Mouse (Mus musculus): Measurements from ENCODE around the gene Myt1l. TPM values are rescaled to one million over a fixed set of nuclear protein-coding genes. Genes with fewer than 3 reads are reported as not detected.

The Myt1l gene
- polyA plus RNA-seq, 1 experiment, result not detected

DNA sequence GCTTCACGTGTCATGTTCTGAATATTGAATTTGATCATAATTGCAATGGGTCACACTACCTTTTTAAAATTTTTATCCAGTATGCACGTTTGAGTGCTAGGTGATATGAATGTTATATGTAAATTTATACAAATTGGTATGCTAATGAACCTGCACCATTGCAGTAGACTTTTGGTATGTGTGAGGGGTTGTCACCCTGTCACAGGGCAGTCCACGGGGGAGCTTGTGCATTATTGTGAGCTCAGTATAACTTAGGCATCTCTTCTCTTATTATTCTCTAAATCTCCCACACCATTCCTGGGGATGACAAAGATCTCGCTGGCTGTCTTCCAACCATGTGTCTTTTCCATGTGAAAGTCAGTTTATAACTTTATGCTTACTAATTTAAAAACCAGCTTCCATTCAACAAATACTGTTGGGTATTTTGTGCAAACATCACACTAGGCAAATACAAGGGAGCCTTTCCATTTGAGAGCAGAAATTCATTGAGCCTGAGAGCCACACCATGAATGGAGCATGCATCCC, 222.5 kb downstream of the Myt1l start:
- H3K36me3 ChIP-seq (ENCODE audit: control insufficient read depth, insufficient read depth, low read length), result no peaks in the 10 kb centered on the region
- no peak overlapping the region for H3K27ac ChIP-seq (ENCODE audit: insufficient read depth, low read depth, low read length)
- no peak overlapping the region for H3K4me3 ChIP-seq (ENCODE audit: insufficient read depth, low read depth, low read length)
- no peak for DNase-seq
- H3K27me3 ChIP-seq (replicated peaks; ENCODE audit: control insufficient read depth, insufficient read depth, low read length), result no peaks in the 10 kb centered on the region
- no peaks in the 10 kb centered on the region for H3K4me1 ChIP-seq (ENCODE audit: control insufficient read depth, insufficient read depth, low read length)
- WGBS, result 81% methylated on average over 4 of the region's 4 CpGs
- no peak for TF ChIP-seq CTCF (conservative IDR thresholded peaks at IDR 0.05; ENCODE audit: insufficient read depth, insufficient read length, low read depth, low read length)
- TF ChIP-seq POLR2A (IDR thresholded peaks at IDR 0.05; ENCODE audit: low read depth, low read length), result no peak

DNA sequence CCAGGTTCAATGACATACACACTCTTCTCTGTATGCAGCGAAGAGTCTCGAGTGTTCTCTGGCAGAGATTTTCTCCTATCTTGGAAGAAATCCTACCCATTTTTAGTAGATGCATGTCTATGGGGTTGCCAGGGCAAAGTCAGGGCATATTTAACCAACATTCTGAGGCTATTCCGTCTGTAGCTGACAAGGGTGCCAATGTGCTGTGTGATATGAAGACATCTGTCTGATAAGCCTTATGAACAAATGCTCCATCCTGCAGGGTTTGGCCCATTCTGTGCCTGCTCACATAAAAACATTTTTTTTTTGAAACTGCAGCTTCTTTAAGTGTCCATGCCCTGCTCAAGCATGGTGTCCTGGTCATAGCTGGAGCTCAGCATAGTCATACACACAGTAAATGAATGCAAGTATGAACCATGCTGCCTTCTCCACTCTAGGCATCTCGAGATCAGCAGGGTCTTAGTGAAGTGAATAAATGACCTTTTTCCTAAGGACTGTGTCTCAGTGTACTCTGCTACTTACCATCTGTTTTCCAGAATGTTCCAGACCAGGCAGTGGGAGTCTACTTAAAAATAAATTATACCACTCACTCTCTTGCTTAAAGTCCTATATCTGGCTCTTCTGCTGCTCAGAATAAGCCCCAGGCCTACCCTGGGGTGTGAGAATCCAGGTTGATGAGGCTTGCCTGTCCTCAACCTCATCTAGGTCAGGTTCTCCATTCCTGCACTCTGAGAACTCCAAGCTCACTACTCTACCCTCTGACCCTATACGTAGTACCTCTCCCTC, 227.1 kb downstream of the Myt1l start:
- Histone ChIP-seq H3K4me3 (ENCODE audit: insufficient read depth, low read depth, low read length) (no peak overlapping the region), H3K4me1 (ENCODE audit: control insufficient read depth, insufficient read depth, low read length) (no peaks in the 10 kb centered on the region), H3K27ac (ENCODE audit: insufficient read depth, low read depth, low read length) (no peak overlapping the region), H3K27me3 (replicated peaks; ENCODE audit: control insufficient read depth, insufficient read depth, low read length) (no peaks in the 10 kb centered on the region), H3K36me3 (ENCODE audit: control insufficient read depth, insufficient read depth, low read length) (no peaks in the 10 kb centered on the region)
- WGBS, result 80% methylated on average over 5 of the region's 5 CpGs
- no peak for TF ChIP-seq POLR2A (IDR thresholded peaks at IDR 0.05; ENCODE audit: low read depth, low read length)
- no peak for TF ChIP-seq CTCF (conservative IDR thresholded peaks at IDR 0.05; ENCODE audit: insufficient read depth, insufficient read length, low read depth, low read length)
- no peak for DNase-seq

DNA sequence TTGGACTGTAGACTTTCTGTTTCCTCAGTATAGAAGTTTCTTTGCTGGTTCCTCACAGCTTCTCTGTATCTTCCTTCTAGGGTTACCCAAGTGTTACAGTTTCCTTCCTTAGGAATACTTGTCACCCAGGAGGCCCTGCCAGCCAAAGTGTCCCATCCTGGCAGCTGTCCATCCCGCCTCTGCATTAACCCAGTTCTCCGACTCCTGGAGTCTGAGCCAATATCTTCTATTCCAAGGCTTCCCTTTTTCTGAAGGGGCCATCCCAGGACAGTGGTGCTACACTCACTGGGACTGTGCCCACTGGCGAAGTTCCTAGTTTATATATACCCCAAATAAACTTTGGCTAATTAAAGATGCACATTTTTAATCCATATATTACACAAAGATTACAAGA, 227.7 kb downstream of the Myt1l start:
- Histone ChIP-seq H3K4me1 (ENCODE audit: control insufficient read depth, insufficient read depth, low read length) (no peaks in the 10 kb centered on the region), H3K4me3 (ENCODE audit: insufficient read depth, low read depth, low read length) (no peak overlapping the region), H3K36me3 (ENCODE audit: control insufficient read depth, insufficient read depth, low read length) (no peaks in the 10 kb centered on the region), H3K27me3 (replicated peaks; ENCODE audit: control insufficient read depth, insufficient read depth, low read length) (no peaks in the 10 kb centered on the region), H3K27ac (ENCODE audit: insufficient read depth, low read depth, low read length) (no peak overlapping the region)
- TF ChIP-seq POLR2A (IDR thresholded peaks at IDR 0.05; ENCODE audit: low read depth, low read length), result no peak
- no peak for TF ChIP-seq CTCF (conservative IDR thresholded peaks at IDR 0.05; ENCODE audit: insufficient read depth, insufficient read length, low read depth, low read length)
- 82% methylated on average over 3 of the region's 3 CpGs for WGBS
- DNase-seq, result no peak

DNA sequence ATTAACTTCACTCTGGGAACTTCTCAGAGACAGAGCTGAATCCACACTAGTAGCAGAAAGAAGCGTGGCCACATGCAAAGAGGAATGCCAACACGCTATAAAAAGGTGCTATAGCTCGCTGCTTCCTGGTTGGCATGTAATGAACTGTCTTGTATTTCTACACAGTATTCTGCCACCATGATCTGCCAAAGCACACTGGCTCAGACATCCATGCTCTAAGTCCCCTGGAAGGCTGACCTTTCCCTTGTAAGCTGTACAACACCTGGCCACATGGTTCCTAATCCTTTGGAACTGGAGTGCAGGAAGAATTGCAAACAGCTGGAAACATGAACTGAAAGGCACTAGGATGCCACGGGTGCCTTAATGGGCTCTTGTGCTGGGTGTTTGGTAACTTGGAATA, 232.4 kb downstream of the Myt1l start:
- no peak overlapping the region for H3K27ac ChIP-seq (ENCODE audit: insufficient read depth, low read depth, low read length)
- DNase-seq, result no peak

DNA sequence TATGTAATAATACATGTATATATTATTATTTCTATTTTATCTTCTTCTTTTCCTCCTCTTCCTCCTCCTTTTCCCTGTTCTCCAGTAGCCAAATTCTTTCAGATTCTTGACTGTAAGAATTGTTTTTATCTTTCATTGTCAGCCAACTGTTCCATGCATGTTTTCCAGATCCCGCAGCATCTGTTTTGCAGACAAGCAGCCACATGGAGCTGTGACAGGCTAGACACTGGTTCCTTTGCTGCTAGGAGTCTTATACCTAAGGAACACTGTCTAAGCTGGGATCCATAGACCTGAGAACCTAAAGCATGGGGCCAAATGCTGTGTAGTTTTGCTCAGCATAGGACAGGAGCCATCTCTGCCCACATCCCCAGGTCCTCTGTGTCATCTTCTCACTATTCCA, 238.0 kb downstream of the Myt1l start:
- Histone ChIP-seq H3K27me3 (replicated peaks; ENCODE audit: control insufficient read depth, insufficient read depth, low read length) (no peaks in the 10 kb centered on the region), H3K36me3 (ENCODE audit: control insufficient read depth, insufficient read depth, low read length) (no peaks in the 10 kb centered on the region), H3K27ac (ENCODE audit: insufficient read depth, low read depth, low read length) (no peak overlapping the region), H3K4me3 (ENCODE audit: insufficient read depth, low read depth, low read length) (no peak overlapping the region), H3K4me1 (ENCODE audit: control insufficient read depth, insufficient read depth, low read length) (no peaks in the 10 kb centered on the region)
- 100% methylated on average over 1 of the region's 1 CpGs for WGBS
- TF ChIP-seq POLR2A (IDR thresholded peaks at IDR 0.05; ENCODE audit: low read depth, low read length) (no peak), CTCF (conservative IDR thresholded peaks at IDR 0.05; ENCODE audit: insufficient read depth, insufficient read length, low read depth, low read length) (no peak)
- no peak for DNase-seq

More for the DNA sequence above, 232.4 kb downstream of the Myt1l start:
- Histone ChIP-seq H3K4me3 (ENCODE audit: insufficient read depth, low read depth, low read length) (no peak overlapping the region), H3K4me1 (ENCODE audit: control insufficient read depth, insufficient read depth, low read length) (no peaks in the 10 kb centered on the region), H3K27me3 (replicated peaks; ENCODE audit: control insufficient read depth, insufficient read depth, low read length) (no peaks in the 10 kb centered on the region), H3K36me3 (ENCODE audit: control insufficient read depth, insufficient read depth, low read length) (no peaks in the 10 kb centered on the region)
- no peak for TF ChIP-seq CTCF (conservative IDR thresholded peaks at IDR 0.05; ENCODE audit: insufficient read depth, insufficient read length, low read depth, low read length)
- WGBS, result 69% methylated on average over 4 of the region's 4 CpGs

DNA sequence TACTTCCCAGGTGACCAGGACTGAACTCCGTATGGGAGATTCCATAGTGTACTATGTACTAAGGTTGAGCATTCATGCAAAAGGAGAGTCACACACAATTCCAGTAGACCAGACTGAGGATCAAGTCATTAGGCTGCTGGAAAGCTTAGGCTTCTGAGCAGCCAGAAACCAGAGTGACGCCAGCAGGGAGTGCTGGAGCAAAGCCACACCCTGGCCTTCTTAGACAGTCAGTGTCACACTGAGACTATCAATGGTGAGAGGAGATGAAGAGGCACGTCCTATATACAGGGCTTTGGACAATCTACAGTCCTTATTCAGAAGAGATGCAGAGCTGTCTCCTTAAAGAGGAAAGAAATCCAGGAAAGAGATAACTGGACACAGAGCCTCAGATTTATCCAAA, 243.6 kb downstream of the Myt1l start:
- no peak for DNase-seq
- Histone ChIP-seq H3K27me3 (replicated peaks; ENCODE audit: control insufficient read depth, insufficient read depth, low read length) (no peaks in the 10 kb centered on the region), H3K36me3 (ENCODE audit: control insufficient read depth, insufficient read depth, low read length) (no peaks in the 10 kb centered on the region), H3K4me1 (ENCODE audit: control insufficient read depth, insufficient read depth, low read length) (no peaks in the 10 kb centered on the region), H3K27ac (ENCODE audit: insufficient read depth, low read depth, low read length) (no peak overlapping the region), H3K4me3 (ENCODE audit: insufficient read depth, low read depth, low read length) (no peak overlapping the region)
- WGBS, result 77% methylated on average over 3 of the region's 3 CpGs
- TF ChIP-seq POLR2A (IDR thresholded peaks at IDR 0.05; ENCODE audit: low read depth, low read length) (no peak), CTCF (conservative IDR thresholded peaks at IDR 0.05; ENCODE audit: insufficient read depth, insufficient read length, low read depth, low read length) (no peak)

DNA sequence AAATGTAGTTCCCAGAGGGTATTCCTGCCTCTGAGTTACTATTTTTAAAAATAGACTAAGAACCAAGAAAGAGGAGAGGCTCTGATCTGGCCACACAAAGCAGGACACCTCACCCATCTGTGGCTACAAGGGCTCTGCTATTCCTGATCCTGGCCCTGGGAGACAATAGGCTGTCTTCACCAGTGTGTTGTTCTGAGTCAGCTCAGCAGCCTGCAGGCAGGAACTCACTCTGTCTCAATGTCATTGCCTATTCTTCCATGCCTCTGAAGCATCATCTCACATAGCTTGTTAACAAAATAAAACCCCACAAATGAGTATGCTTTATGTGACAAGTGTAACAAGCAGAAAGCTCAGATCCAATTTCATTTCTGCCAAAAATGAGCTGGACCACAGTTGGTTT, 244.2 kb downstream of the Myt1l start:
- Histone ChIP-seq H3K27me3 (replicated peaks; ENCODE audit: control insufficient read depth, insufficient read depth, low read length) (no peaks in the 10 kb centered on the region), H3K27ac (ENCODE audit: insufficient read depth, low read depth, low read length) (no peak overlapping the region), H3K4me1 (ENCODE audit: control insufficient read depth, insufficient read depth, low read length) (no peaks in the 10 kb centered on the region), H3K36me3 (ENCODE audit: control insufficient read depth, insufficient read depth, low read length) (no peaks in the 10 kb centered on the region), H3K4me3 (ENCODE audit: insufficient read depth, low read depth, low read length) (no peak overlapping the region)
- TF ChIP-seq CTCF (conservative IDR thresholded peaks at IDR 0.05; ENCODE audit: insufficient read depth, insufficient read length, low read depth, low read length) (no peak), POLR2A (IDR thresholded peaks at IDR 0.05; ENCODE audit: low read depth, low read length) (no peak)
- DNase-seq, result no peak

Measured in kidney, adult 2 months (tissue).